In genomic region chr9:65579781-65580371, GRCm38 (mm10) we compare ENCODE assay signal across 8 mouse cellular contexts. TPM values are rescaled to one million over a fixed set of nuclear protein-coding genes. Genes with fewer than 3 reads are reported as not detected.
DNase-seq lines count a peak whose midpoint lies in the region; ATAC-seq lines count a peak whose summit lies in the region.

Plekho2 (minus strand) TSS chr9:65580040.

- no peaks in the 10 kb centered on the region for H3K36me3 ChIP-seq in hindbrain, embryonic 14.5 days (replicated peaks; ENCODE audit: control insufficient read depth, insufficient read depth)
- peaks cover 4% of the 10 kb centered on the region; the same call in 1 of the 2 replicates for H3K36me3 ChIP-seq in macrophage (ENCODE audit: inconsistent target)

- H3K4me2 ChIP-seq in hindbrain, embryonic 14.5 days (replicated peaks): peak within 1 kb of the TSS; percentile 68

- H3K9me3 ChIP-seq in hindbrain, embryonic 14.5 days (ENCODE audit: control insufficient read depth, low read length): no peaks in the 10 kb centered on the region

- peak; percentile 95 for ATAC-seq in hindbrain, embryonic 14.5 days (ENCODE audit: low FRiP score)

- no peaks in the 10 kb centered on the region for H3K27me3 ChIP-seq in hindbrain, embryonic 14.5 days (ENCODE audit: control insufficient read depth, insufficient read depth, low read length)

- 2% methylated on average over 41 of the region's 45 CpGs for WGBS in hindbrain, embryonic 14.5 days
- WGBS in macrophage (ENCODE audit: missing documents): 2% methylated on average over 32 of the region's 45 CpGs

- H3K9ac ChIP-seq in hindbrain, embryonic 14.5 days: peak within 1 kb of the TSS; percentile 58

- peak within 1 kb of the TSS; percentile 53 for H3K4me3 ChIP-seq in hindbrain, embryonic 14.5 days (replicated peaks; ENCODE audit: low read length)
- peak within 1 kb of the TSS; percentile 99 for H3K4me3 ChIP-seq in macrophage (ENCODE audit: inconsistent target)

- H3K79me2 ChIP-seq in macrophage (ENCODE audit: inconsistent target): peaks cover 49% of the 10 kb centered on the region

- peak; percentile 99 for DNase-seq in R1 (ENCODE audit: low read depth, low spot score)
- DNase-seq in cerebellum, postnatal 14 days: peak; percentile 88 to 91
- peak; percentile 47 to 66 for DNase-seq in frontal cortex, postnatal 25 days (ENCODE audit: low spot score in 2 of 2)
- peak; percentile 89 for DNase-seq in hindbrain, embryonic 14.5 days (ENCODE audit: low spot score)
- DNase-seq in left cerebral cortex, adult 18-20 months (ENCODE audit: low spot score in 2 of 2): peak; percentile 72 to 81
- peak; percentile 89 for DNase-seq in right cerebral cortex, adult 18-20 months
- peak; percentile 59 for DNase-seq in urinary bladder, postnatal 10 days (ENCODE audit: low spot score)

- H3K4me1 ChIP-seq in hindbrain, embryonic 14.5 days (replicated peaks; ENCODE audit: control insufficient read depth, insufficient read depth, low read length): peaks cover 20% of the 10 kb centered on the region; the same call in 1 of the 2 replicates

- H3K27ac ChIP-seq in hindbrain, embryonic 14.5 days: peak within 1 kb of the TSS; percentile 68
- peak within 1 kb of the TSS; percentile 94 for H3K27ac ChIP-seq in macrophage

RNA-seq across cellular contexts. Expression of gene Plekho2, which starts in this region (rescaled TPM):
- polyA plus RNA-seq in hindbrain, embryonic 14.5 days (2014; fragmentation: Nextera tagmentation; extraction: Ambion mirVana): 4.4 and 4.6 TPM in 2 replicates
- total RNA-seq in left cerebral cortex, adult 18-20 months (2021): 10 to 100 TPM; 11.6 to 18.2 TPM
- 1,000 to 10,000 TPM in 1 of 26 experiments, 100 to 1,000 TPM in 25; 183 to 1,124 (median 419) TPM for total RNA-seq in macrophage (2018; cell fraction: chromatin; rRNA removed)
- total RNA-seq in macrophage (2018; cell fraction: cytosol; rRNA removed): 100 to 1,000 TPM; 261 to 438 (median 317) TPM
- total RNA-seq in macrophage (2018; cell fraction: nucleus; rRNA removed): 1,000 to 10,000 TPM in 2 of 26 experiments, 100 to 1,000 TPM in 24; 284 to 1,133 (median 407) TPM
- polyA plus RNA-seq in macrophage (2018): 195 to 316 TPM (median 234 TPM) in 3 replicates

Comparison
In these comparisons a context has a peak if more than half of its experiments do, and no peak if none do; other contexts are left out.
1. Peak in every context shown above with its lines: DNase-seq, ATAC-seq, H3K4me3 ChIP-seq and H3K27ac ChIP-seq.
2. RNA of gene Plekho2 (polyA plus RNA-seq): 195 to 316 TPM in macrophage; 4.4 to 4.6 TPM in hindbrain, embryonic 14.5 days; every median in the first group is over 10 times any median in the second.